Mouse (Mus musculus): Measurements from ENCODE around the gene Gba2. TPM values are rescaled to one million over a fixed set of nuclear protein-coding genes. Genes with fewer than 3 reads are reported as not detected.

Gene Gba2
- total RNA-seq, 2 experiments from 2014 or later = 62.1 to 64.2 TPM

DNA sequence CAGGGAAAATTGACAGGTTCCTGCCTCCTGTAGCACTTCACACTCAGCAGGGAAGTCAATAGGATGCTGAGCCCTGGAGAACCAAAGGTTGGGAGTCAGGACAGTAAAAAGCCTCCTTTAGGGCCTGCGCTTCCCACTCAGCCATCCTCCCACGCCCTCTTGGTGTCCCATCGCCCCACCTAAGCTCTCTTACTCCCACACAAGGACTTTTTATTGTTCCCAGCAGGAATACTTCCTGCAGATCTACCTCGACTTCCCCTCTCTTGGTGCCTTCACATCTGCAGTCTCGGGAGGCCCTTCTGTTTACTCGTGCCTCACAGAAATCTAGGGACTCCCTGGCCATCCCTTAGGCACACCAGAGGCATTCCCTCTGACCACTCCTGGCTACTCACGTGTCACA is 4.7 kb upstream of the Gba2 start:
- no peak for DNase-seq (ENCODE audit: low spot score in 2 of 2)

- no peak for DNase-seq (ENCODE audit: low spot score in 2 of 2)
These were observed 3.6 kb upstream of the Gba2 start for GRCm38 (mm10) chr4:43582241-43582640.

DNA sequence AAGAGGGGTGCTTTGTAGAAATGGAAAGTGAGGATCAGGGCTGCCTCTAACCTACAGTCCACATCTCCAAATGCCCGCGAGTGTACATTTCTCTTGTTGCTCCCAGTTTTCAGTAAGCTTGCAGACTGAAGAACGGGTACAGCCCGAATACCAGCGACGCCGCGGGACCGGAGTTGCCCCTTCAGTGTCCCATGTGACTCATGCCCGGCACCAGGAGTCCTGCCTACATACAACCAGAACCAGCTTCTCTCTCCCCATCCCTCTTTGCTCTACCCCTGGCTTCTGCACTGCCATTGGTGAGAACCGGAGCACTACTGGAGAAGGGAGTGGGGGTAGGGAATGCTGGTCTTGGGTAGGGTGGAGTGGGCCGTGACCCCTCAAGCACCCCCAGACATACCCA is 2.7 kb upstream of the Gba2 start:
- DNase-seq (ENCODE audit: low spot score in 2 of 2) = no peak

GRCm38 (mm10) chr4:43580721-43581120 is 2.0 kb upstream of the Gba2 start:
- DNase-seq (ENCODE audit: low spot score in 2 of 2) = no peak

DNA sequence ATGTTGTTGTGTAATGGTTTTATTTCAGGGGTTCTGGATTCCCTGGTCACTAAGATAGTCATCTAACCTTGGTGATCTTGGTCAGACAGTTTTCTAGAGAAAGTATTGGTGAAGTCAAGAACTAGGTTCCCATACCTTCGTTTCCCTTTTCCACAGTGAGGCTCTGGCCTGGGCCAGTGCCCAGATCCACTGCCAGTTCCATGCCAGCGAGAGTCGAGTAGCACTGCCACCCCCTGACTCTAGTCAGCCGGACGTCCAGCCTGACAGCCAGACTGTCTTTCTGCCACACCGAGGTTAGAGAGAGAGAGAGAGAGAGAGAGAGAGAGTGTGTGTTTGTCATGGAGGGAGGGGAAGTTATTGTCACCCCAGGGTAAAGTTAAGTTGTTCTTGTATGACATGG is 1.1 kb upstream of the Gba2 start:
- DNase-seq (ENCODE audit: low spot score in 2 of 2) = no peak

DNA sequence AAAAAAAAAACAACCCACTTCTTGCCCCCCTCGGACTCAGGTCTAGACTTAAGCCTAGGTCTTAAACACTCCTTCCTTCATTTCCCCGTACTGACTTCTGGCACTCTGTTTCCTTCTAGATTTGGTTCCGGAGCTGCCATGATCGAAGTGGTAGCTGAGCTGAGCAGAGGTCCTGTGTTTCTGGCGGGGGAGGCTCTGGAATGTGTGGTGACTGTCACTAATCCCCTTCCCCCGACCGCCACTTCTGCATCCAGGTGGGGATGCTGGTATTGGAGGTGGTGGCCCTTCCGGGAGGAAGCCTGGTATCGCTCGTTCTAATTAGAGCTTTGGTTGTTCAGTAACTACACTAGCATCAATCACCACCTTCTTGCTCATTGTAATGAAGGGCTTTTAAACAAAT is 583 bp upstream of the Gba2 start:
- no peak for DNase-seq (ENCODE audit: low spot score in 2 of 2)

DNA sequence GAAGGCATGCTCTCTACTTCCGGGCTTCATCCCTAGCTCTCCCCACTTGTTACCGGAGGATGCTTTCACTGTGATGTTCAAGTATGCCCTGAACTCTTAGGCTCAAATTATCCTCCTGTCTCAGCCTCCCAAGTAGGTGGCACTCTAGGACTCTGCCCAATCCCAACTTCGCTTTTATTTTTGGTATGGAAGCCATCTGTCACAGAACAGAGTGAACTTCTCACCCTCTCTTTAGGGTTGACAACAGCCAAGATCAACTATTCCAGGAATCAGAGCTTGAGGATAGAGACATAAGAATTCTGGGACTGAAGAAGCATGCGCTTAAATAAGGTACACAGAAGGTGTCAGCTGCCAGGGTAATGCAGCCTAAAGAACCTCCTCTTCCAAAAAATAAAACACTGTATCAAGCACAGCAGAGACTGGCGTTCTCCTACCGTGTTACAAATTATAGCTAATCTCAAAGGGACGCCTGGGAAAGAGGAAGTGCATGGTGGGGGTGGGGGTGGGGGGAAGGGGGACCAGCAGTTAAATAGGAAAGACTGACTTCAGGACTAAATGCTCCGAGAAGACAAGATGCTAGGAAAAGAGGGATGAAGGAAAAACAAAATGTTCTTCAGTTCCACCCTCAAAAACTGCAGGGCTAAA is 1.3 kb downstream of the Gba2 start:
- DNase-seq (ENCODE audit: low spot score in 2 of 2) = no peak

- DNase-seq (ENCODE audit: low spot score in 2 of 2) = no peak
These were observed 3.3 kb downstream of the Gba2 start for GRCm38 (mm10) chr4:43575356-43575755.

- DNase-seq (ENCODE audit: low spot score in 2 of 2) = no peak
These were observed 5.1 kb downstream of the Gba2 start for GRCm38 (mm10) chr4:43573561-43573960.

DNA sequence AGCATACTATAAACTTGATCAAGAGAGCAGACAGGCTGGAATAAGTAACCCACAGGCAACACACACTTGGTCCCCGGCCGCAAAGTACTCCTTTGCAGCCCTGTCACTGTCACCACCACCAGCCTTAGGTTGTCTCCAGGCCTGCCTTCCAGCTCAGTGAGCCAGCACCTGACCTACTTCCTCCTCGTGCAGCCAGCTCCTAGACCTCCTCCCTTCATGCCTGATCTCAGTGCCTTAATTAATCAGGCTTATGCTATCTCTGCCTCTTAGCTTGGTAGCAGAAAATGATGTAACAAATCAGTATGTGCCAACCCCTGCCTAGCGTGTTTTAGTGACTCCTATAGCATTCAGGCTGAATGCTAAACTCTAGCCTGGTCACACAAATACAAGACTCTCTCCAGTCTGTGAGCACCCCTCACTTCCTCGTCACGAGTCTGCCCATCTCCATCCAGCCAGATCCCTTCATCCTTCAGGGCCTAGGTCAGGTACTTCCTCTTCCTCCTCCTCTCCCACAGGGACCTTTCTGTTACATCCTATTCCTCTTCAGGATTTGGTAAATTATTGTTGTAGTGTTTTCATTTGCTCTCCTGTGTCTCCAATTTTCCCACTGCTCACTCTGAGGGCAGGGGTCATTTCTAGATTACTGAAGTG is 7.2 kb downstream of the Gba2 start:
- DNase-seq (ENCODE audit: low spot score in 2 of 2) = no peak

DNA sequence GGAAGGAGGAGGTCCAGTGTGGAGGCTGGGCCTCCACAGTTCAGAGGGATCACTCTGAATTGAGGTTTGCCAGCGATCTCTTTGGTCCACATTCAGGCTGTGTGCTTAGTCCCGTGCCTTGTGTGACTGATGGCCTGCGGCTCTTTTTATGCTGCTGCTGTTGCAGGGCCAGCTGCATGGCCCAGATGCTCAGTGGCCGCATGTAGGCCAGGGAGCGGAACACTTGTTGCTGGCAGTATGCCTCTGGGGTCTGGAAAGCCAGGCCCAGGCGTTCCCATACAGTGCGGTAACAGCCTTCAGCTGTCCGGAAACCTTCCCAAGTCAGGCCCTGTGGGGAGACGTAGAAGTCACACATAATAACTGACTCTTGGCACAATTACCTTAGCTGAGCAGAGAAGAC is 11.5 kb downstream of the Gba2 start:
- DNase-seq (ENCODE audit: low spot score in 2 of 2) = no peak

GRCm38 (mm10) chr4:43564231-43564630 is 14.4 kb downstream of the Gba2 start:
- DNase-seq (ENCODE audit: low spot score in 2 of 2) = no peak

DNA sequence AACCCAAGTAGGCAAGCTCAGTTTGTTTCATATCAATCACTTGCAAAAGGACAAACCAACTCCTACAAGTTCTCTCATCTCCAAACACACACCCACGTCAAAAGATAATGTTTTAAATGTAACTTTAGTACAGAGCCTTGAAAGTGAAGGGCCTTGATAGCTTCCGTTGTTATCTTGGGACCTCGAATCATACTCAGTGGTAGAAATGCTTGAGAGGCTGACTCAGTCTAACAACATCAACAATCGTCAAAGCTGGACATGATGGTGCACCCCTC is 15.1 kb downstream of the Gba2 start:
- no peak for DNase-seq (ENCODE audit: low spot score in 2 of 2)

DNA sequence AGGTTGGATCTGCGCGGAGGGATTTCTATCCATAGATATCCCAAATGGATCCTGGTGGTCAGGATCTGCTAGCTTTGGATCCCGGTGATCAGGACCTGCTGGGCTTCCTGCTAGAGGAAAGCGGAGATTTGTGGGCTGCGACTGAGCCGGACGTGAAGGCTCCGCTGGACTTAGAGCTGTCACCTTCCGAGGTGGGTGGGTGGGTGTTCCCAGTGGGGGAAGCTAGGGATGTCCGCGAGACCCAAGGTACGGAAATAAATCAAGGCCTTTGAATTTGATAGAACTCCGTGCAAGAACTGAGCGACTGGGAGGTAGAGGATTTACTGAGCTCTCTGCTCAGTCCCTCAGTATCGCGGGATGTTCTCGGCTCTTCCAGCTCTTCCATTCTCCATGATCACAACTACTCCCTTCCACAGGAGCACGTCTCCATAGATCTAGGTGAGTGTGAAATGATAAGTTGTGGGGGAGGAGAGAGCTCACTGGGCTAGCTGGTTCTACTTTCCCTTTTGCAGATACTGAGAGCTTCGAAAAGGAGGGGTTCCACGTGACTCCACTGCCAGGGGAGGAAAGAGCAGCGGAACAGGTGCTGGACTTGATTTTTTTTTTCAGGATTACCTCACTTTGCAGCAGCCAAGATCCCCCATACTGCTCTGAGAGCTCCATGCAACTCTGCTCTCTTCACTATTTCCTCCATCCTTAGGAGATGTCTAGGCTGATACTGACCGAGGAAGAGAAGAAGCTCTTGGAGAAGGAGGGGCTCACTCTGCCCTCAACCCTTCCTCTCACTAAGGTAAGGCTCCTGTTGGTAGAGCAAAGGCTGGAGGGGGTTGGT is 15.7 kb downstream of the Gba2 start:
- no peak for DNase-seq (ENCODE audit: low spot score in 2 of 2)

- DNase-seq (ENCODE audit: low spot score in 2 of 2) = peak; percentile 94 to 97
These were observed 16.5 kb downstream of the Gba2 start, which contains the start of the genes Creb3 and Tln1 for GRCm38 (mm10) chr4:43561997-43562768. Gene Creb3, plus strand, starts transcription at chr4:43562332. Gene Tln1, minus strand, starts transcription at chr4:43562691.

DNA sequence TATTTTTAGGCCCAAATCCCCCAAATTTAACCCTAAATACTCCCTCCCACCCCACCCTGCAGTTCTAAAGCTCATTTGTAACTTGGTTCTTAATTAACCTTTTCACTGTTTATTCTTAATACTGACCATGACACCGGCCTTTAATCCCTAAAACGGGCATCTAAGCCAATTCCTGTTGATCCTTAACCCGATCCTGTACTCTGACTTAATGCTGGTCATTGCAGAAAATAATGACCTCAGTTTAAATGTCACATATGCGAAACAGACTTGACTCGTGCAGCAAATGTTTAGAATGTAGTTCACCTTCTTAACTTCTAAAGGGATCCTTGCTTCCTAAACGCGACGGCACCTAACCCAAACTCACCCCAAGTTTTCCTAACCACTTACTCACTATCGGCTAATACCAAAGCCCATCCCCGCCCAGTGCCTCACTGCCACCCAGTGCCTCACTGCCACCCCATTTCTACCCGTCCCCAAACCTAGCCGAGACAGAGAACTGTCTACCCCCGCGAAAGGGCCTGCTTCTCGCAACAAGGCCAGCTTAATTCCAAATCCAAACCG is 17.2 kb downstream of the Gba2 start:
- DNase-seq (ENCODE audit: low spot score in 2 of 2) = no peak

GRCm38 (mm10) chr4:43560976-43561375 is 17.7 kb downstream of the Gba2 start:
- no peak for DNase-seq (ENCODE audit: low spot score in 2 of 2)

DNA sequence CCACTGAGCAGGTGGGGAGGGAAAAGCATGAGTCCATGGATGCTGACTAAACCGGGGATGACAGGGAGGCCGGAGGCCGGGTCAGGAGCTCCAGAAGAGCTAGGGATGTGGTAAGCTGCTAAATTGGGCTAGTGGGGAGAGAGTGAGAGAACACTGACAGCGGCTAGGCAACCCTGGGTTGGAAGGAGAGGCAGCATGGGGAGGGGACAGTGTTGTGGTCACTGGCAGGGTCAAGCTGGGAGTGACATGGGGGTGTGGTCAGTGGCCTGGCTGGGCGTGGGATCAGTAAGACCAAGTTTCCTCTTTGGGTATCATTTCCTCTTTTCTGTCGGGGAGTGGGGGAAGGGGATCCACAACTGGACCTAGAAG is 18.4 kb downstream of the Gba2 start:
- no peak for DNase-seq (ENCODE audit: low spot score in 2 of 2)

DNA sequence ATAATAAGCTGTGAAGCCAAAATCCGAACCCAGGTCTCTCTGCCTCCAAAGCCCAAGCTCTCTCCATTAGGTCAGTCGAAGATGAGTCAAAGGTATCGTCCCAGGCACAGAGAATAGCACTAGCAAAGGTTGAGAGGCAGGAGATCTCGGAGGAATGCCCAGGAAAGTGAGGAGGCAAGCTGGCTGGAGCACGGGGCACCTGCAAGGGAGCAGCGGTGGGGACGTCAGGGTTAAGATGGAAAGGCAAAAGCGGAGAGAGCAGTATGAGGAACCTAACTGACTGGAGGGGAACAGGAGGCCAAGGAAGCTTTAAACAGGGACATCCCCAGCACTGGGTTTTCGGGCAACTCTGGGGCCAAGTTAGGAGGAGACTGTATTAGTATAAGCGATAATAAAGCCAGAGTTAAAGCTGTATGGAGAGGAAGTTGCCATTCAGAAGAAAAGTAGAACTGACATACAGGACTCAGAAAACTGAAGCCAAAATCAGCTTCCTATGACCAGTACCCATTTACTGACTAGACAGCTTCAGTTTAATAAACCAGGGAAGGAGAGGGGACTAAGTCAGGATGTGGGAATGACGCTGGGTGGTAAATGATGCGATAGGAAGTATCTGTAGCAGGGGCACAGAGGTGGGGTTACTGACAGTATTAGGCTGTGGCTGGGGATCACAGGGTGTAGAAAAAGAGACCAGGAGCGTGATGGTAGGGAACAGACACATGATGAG is 19.0 kb downstream of the Gba2 start:
- no peak for DNase-seq (ENCODE audit: low spot score in 2 of 2)

GRCm38 (mm10) chr4:43558631-43559356 is 19.9 kb downstream of the Gba2 start:
- no peak for DNase-seq (ENCODE audit: low spot score in 2 of 2)
